Mouse (Mus musculus) skeletal muscle tissue, postnatal 0 days (tissue): ENCODE measurements around the gene Apol10a. TPM values are rescaled to one million over a fixed set of nuclear protein-coding genes. Genes with fewer than 3 reads are reported as not detected.

Experiments
- polyA plus RNA-seq: library from polyadenylated mRNA; unstranded; fragments of >200 nt; fragmentation: Nextera tagmentation; extraction: Ambion mirVana; gene quantifications from 2 replicates; pipeline ENCODE4 v1.2.1, GENCODE M21; 2015

Apol10a gene
- not detected in 2 replicates for polyA plus RNA-seq

GRCm38 (mm10) chr15:77476693-77477092 lies at the start of gene Apol10a:
Apol10a (plus strand) TSS chr15:77477047.

GRCm38 (mm10) chr15:77447392-77447791 lies 29.5 kb upstream of the Apol10a start, which contains the start of gene Apol7b:
Apol7b (minus strand) TSS chr15:77447492.

GRCm38 (mm10) chr15:77507966-77508365 lies 31.1 kb downstream of the Apol10a start, which contains the start of gene Apol11a:
Apol11a (plus strand) TSS chr15:77508271.

GRCm38 (mm10) chr15:77533216-77533615 lies 56.4 kb downstream of the Apol10a start, which contains the start of gene Apol7c:
Apol7c (minus strand) TSS chr15:77533316.

Other genes starting within 250 kb of the Apol10a start
- gene Rbfox2, start 170.0 kb upstream of the Apol10a start, polyA plus RNA-seq: 70.8 and 82.2 TPM in 2 replicates
- gene Apol7a, start 77.9 kb upstream of the Apol10a start, polyA plus RNA-seq: not detected in 2 replicates
- 0.22 TPM in 1 of 2 replicates, not detected in the other for gene Apol9a, start 65.9 kb upstream of the Apol10a start, polyA plus RNA-seq
- not detected in 2 replicates for gene Apol7b, start 29.6 kb upstream of the Apol10a start, polyA plus RNA-seq
- gene Apol11a, start 31.2 kb downstream of the Apol10a start, polyA plus RNA-seq: not detected in 2 replicates
- 0.06 and 0.15 TPM in 2 replicates for gene Apol7c, start 56.3 kb downstream of the Apol10a start, polyA plus RNA-seq
- gene 1700025B11Rik, start 84.8 kb downstream of the Apol10a start, polyA plus RNA-seq: not detected in 2 replicates
- gene Apol10b, start 119.1 kb downstream of the Apol10a start, polyA plus RNA-seq: 0.12 and 0.15 TPM in 2 replicates
- not detected in 2 replicates for gene Gm36245, start 122.2 kb downstream of the Apol10a start, polyA plus RNA-seq
- gene Apol11b, start 166.2 kb downstream of the Apol10a start, polyA plus RNA-seq: not detected in 2 replicates
- not detected in 2 replicates for gene Apol7e, start 221.8 kb downstream of the Apol10a start, polyA plus RNA-seq